Mouse (Mus musculus) spleen, adult 12 weeks (tissue): ENCODE measurements at regions not wholly inside any gene's neighbourhood (a gene's known extent, or its start where the extent isn't known, plus 50 kb on each side); places are given as distances from the start of the nearest gene placed in this dataset.
"Not testable (repeated sequence)": the region's sequence is repeated elsewhere in the genome, so short reads cannot be mapped to it uniquely, and the experiment has no call there.

Source experiments
- DNase-seq: peaks from one replicate; pipeline ENCODE4 v3.0.0; 2022; ENCODE audit warnings: low spot score

- no peak for DNase-seq
Measured at GRCm38 (mm10) chr12:113333399-113333798, 147.7 kb downstream of the Tmem121 start.

DNA sequence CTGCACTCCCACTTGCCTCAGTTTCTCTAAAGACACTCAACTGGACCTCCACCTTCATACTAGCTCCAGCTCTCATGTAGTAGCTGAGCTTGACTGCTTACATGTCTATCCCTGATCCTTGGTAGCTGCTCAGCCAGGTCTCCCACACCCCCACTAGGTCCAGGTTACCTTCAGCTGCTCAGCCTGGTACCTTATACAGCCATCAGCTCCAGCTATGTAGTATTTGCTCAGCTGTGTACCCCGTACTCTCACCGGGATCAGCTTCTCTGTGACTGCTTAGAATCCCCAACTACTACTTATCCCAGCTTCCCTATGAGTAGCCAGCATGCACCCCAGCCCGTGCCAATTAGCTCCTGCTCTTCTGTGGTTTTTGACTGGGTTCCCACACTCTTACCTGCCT is 148.1 kb downstream of the Tmem121 start:
- not testable (repeated sequence) for DNase-seq

DNA sequence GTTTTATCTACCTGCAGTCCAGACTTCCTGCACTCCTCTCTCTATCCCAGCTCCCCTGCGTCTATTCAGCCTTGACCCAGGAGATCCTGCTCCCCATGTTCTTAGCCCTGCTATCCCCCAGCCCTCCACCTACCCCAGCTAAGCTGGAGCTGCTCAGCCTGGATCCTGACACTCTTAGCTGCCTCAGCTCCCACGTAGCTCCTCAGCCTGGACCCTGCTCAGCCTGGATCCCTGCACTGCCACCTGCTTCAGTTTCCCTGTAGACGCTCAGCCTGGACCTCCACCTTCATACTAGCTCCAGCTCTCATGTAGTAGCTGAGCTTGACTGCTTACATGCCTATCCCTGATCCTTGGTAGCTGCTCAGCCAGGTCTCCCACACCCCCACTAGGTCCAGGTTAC is 151.5 kb downstream of the Tmem121 start:
- DNase-seq, result no peak

GRCm38 (mm10) chr12:113338891-113339290 is 150.4 kb upstream of the Adam6b start:
- no peak for DNase-seq

GRCm38 (mm10) chr12:113341046-113341445 is 148.3 kb upstream of the Adam6b start:
- no peak for DNase-seq

DNA sequence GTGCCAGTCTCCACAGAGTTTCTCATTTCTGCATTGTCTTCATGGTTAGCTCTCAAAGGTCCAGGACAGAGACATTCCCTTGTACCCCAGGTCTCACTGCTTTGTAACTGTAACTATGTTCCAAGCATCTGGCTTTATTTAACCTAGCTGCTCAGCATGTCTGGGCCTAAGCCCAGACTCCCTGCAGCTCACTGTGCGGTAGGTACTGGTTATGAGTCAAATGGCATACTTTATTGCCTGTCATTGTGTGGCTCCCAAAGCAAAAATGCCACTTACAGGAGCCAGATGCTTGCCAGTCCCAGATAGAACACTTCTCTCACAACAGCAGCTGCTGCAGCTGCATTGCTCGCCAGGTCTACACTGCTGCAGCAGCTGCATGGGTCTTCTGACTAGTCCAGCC is 134.2 kb upstream of the Adam6b start:
- no peak for DNase-seq

GRCm38 (mm10) chr12:113358077-113358476 is 131.2 kb upstream of the Adam6b start:
- no peak for DNase-seq

GRCm38 (mm10) chr12:113360032-113360431 is 129.3 kb upstream of the Adam6b start:
- no peak for DNase-seq

DNA sequence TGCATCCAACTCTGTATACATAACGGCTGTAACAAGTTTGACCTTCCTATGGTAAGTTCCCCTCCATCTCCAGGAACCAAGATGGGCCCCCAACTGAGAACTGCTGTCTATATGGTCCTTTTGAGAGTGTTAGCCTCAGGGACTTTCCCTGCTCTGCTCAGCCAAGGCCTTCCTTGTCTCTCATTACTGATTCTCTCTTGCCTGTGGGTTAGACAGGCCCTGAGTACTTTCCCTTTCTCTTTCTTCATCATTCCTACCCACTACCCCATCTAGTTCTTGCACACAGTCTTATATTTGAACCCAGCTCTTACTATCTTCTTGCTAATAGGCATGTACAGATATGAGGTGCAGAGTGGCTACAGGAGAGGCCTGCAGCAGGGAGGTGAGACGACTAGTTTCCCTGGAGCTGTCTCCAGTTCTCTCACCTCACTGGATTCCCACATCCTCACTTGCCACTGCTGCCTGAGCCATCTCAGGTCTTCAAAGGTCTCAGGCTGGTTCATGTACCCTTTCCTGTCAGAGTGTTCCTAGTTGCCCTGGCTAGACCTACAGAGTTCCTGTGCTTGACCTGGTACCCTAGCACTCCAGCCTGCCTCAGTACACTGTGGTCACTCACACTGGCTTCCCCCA is 126.8 kb upstream of the Adam6b start:
- DNase-seq, result no peak

- no peak for DNase-seq
Measured at GRCm38 (mm10) chr12:113364023-113364422, 125.3 kb upstream of the Adam6b start.

DNA sequence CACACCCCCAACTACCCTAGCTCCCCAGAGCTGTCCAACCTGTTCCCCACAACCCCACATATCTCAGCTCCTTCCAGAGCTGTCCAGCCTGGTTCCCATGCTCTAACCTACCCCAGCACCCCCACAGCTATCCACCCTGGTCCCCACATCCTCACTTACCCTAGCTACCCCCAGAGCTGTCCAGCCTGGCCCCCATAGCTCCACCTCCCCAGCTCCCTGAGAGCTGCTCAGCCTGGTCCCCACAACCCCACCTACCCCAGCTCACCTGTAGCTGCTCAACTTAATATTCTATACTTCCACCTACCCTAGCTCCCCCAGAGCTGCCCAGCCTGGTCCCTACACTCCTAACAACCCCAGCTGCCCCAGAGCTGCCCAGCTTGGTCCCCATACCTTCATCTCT is 124.9 kb upstream of the Adam6b start:
- DNase-seq, result no peak

DNA sequence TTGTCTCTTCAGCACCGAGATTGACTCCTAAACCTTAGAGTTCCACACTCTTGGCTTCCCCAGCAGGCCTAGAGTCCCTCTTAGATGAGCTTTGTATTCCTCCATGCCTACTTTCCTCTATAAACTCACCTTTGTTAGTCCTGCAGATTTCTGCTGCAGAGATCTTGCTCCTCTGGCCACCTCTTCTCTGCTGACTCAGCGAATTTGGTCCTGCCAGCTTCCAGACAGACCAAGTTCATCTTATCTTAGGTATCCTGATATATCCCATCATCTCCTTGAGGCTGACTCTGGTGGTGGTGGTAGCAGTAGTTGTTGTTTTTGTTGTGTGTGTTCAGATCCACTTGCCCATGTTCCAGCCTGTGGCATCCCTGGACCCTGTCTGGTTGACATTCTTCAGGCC is 123.5 kb upstream of the Adam6b start:
- DNase-seq, result no peak

DNA sequence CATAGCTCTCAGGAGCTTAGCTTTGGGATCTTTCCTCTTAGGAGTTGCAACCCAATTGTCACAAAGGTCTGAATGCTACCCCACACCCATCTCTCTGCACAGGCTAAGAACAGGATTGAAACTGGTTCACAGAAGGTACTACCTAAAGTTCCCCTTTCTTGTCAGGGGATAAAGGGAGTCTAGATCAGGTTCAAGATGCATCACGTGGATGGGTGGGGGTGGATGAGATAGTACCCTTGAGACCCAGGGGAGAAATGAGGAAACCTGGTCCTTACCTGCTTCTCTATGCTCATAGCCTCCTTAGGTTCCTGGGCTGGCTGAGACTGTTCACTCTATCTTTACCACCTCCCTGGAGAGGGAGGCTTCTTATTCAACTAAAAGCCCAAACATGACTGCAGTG is 122.9 kb upstream of the Adam6b start:
- no peak for DNase-seq

DNA sequence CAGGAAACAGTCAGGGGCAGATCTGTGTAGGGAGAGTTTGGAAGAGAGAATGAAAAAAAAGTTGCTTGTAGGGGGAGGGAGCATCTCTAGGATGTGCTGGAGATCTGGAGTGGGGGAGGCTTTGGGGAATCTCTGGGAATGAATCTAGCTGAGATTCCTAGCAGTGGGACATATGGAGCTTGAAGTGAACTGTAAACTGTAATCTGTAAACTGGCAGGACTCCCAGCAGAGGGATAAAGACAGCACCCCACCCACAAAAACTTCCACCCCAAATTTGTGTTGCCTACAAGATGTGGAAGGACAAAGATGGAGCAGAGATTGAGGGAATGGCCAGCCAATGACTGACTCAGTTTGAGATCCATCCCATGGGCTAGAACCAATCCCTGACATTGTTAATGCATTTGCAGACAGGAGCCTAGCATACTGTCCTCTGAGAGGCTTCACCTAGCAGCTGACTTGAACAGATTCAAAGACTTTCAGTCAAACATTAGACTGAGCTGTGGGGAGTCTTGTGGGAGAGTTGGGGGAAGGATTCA is 87.7 kb upstream of the Adam6b start:
- DNase-seq, result no peak

DNA sequence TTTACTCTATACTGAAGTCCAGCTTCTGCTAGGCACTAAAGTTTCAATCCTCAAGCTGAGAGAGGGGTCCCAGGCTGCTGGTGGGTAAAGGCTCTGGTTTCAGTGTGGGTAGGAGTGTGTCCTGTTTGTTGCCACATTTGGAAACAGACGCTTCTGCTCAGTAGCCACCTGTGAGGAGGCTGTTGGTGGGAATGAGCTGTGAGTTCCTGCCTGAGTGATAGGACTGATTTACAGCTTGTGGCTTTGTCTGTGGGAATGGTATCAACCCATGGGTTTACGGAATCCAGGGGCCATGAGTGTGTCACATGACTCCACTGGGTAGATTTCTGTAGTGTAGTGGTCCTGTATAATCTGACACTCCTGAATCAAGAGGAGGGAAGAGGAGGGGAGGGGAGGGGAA is 86.5 kb upstream of the Adam6b start:
- no peak for DNase-seq

- no peak for DNase-seq
Measured at GRCm38 (mm10) chr12:113411113-113411512, 78.2 kb upstream of the Adam6b start.

GRCm38 (mm10) chr12:113413996-113414395 is 75.3 kb upstream of the Adam6b start:
- DNase-seq, result no peak

GRCm38 (mm10) chr12:113417521-113417920 is 71.8 kb upstream of the Adam6b start:
- no peak for DNase-seq

GRCm38 (mm10) chr12:113418731-113419402 is 70.4 kb upstream of the Adam6b start:
- DNase-seq, result no peak

DNA sequence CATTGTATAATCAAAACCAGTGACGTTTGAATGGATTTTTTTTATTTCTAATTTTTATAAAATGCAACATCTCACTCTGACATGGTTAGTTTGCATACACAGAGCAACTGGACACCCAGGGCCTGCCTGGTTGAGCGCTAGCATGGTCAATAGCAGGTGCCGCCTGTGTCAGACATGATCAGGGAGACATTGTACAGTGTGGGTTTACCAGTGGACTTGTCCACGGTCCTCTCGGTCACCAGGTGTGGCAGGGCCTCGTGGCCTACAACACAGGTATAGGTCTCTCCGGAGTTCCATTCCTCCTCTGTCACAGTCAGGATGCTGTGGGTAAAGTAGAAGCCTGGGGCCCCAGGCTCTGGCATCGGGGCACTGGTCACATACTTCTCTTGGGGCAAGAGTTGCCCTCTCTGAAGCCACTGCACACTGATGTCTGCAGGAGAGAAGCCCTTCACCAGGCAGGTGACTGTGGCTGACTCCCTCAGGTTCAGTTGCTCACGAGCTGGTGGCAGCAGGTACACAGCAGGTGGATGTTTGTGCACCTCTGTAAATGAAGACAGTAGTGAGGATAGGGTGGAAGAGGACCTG is 68.5 kb upstream of the Adam6b start:
- no peak for DNase-seq

- DNase-seq, result no peak
Measured at GRCm38 (mm10) chr12:113421716-113422595, 67.4 kb upstream of the Adam6b start.

- DNase-seq, result no peak
Measured at GRCm38 (mm10) chr12:113422736-113423254, 66.5 kb upstream of the Adam6b start.
